Mouse (Mus musculus) hindbrain, embryonic 16.5 days (tissue): Measurements from ENCODE around the gene Snw1. TPM values are rescaled to one million over a fixed set of nuclear protein-coding genes. Genes with fewer than 3 reads are reported as not detected.
A peak's percentile ranks its signal among the peaks of the same experiment; 100 is the strongest.

Source experiments
- ATAC-seq: fragments of 200-750 bp; cut with Nextera tagmentation; 2 replicates; pipeline ENCODE4 v1.8.0; 2017; ENCODE audit warnings: moderate TSS enrichment, moderate library complexity
- H3K27ac ChIP-seq: fragments of 300-500 bp; sonication (generic); 2 replicates; pipeline ENCODE4 v1.5.1; 2014; ENCODE audit warnings: low read depth, mild to moderate bottlenecking, control low read depth, low read length, moderate library complexity
- H3K27me3 ChIP-seq: fragments of 300-500 bp; sonication (generic); replicated peaks from 2 replicates; pipeline ENCODE4 v1.6.1; 2014; ENCODE audit warnings: low read length; ENCODE audit not compliant: control insufficient read depth, insufficient read depth
- H3K36me3 ChIP-seq: fragments of 300-500 bp; sonication (generic); 2 replicates; pipeline ENCODE4 v1.6.1; 2014; ENCODE audit warnings: mild to moderate bottlenecking, low read length, moderate library complexity, mixed read lengths; ENCODE audit not compliant: control insufficient read depth, insufficient read depth
- H3K4me1 ChIP-seq: fragments of 300-500 bp; sonication (generic); 2 replicates; pipeline ENCODE4 v1.6.1; 2014; ENCODE audit warnings: low read depth, low read length; ENCODE audit not compliant: control insufficient read depth, insufficient read depth
- H3K4me2 ChIP-seq: fragments of 300-500 bp; sonication (generic); 2 replicates; pipeline ENCODE4 v1.6.1; 2014; ENCODE audit warnings: mild to moderate bottlenecking, low read length, control low read depth, moderate library complexity
- H3K4me3 ChIP-seq: fragments of 300-500 bp; sonication (generic); 2 replicates; pipeline ENCODE4 v1.5.1; 2014; ENCODE audit warnings: mild to moderate bottlenecking, low read length, control low read depth, moderate library complexity
- H3K9ac ChIP-seq: fragments of 300-500 bp; sonication (generic); 2 replicates; pipeline ENCODE4 v1.6.1; 2014; ENCODE audit warnings: low read depth, mild to moderate bottlenecking, control low read depth, low read length, moderate library complexity
- H3K9me3 ChIP-seq: fragments of 300-500 bp; sonication (generic); 2 replicates; pipeline ENCODE4 v1.6.1; 2014; ENCODE audit warnings: mild to moderate bottlenecking, low read length, moderate library complexity; ENCODE audit not compliant: control insufficient read depth
- WGBS: fragments of 180-500 bp; shearing (Covaris S2); extraction: QIAGEN DNeasy Blood & Tissue Kit; methylation state at CpG from one replicate; pipeline ENCODE4 v1.1.7; 2014; 5-methylcytosine and 5-hydroxymethylcytosine counted together
- microRNA-seq: library from miRNA; unstranded; fragments of <30 nt; microRNA quantifications from one replicate; pipeline ENCODE4, GENCODE M21; 2017
- polyA plus RNA-seq: library from polyadenylated mRNA; unstranded; fragments of >200 nt; fragmentation: Nextera tagmentation; extraction: Ambion mirVana; gene quantifications from 2 replicates; pipeline ENCODE4 v1.2.1, GENCODE M21; 2015

The Snw1 gene
- polyA plus RNA-seq, 1 experiment from 2014 or later, result 92.7 TPM

DNA sequence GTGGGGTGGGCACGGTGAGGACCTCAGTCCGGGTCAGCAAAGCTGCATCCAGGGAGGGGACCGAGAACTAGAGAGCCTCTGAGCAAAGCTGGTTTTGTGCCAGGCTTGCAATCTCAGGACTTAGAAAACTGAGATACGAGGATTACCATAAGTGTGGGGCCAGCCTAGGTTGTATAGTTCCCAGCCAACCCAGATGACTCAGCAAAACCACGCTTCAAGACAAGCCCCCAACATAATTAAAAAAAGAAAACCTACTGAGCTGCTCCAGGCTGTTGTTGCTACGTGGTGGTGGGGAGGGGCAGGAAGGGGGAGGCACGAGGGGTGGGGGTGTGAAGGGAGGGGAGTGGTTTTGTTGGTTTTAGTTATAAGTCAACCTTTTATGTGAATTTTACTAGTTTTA lies 61.1 kb downstream of the Snw1 start:
- Histone ChIP-seq H3K4me1 (no peaks in the 10 kb centered on the region), H3K27ac (no peak overlapping the region), H3K4me2 (no peak overlapping the region), H3K4me3 (no peak overlapping the region), H3K9me3 (no peaks in the 10 kb centered on the region), H3K36me3 (no peaks in the 10 kb centered on the region), H3K9ac (no peak overlapping the region), H3K27me3 (no peaks in the 10 kb centered on the region)
- 62% methylated on average over 7 of the region's 7 CpGs for WGBS
- ATAC-seq, result no peak

DNA sequence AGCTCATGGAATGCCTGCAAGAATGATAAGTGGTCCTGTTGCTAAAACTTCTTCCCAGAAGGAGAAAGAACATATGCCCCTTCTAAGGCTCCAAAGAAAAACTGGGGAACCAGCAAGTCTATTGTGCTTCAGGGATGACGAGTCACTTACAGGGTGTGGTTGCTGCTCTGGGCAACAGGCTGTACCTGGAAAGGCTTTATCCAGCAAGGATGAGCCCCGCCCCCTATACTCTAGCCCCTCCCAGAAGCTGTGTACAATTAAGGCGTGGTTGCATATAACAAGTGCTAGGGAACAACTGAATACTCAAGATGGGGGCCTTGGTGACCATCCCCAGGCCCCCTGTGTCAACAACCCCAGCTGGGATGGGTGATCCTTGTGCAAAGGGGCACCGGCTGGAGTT lies 63.0 kb downstream of the Snw1 start:
- Histone ChIP-seq H3K4me1 (no peaks in the 10 kb centered on the region), H3K4me3 (no peak overlapping the region), H3K27ac (no peak overlapping the region), H3K27me3 (no peaks in the 10 kb centered on the region), H3K9ac (no peak overlapping the region), H3K9me3 (no peaks in the 10 kb centered on the region), H3K4me2 (no peak overlapping the region), H3K36me3 (no peaks in the 10 kb centered on the region)
- no peak for ATAC-seq
- 89% methylated on average over 4 of the region's 4 CpGs for WGBS

DNA sequence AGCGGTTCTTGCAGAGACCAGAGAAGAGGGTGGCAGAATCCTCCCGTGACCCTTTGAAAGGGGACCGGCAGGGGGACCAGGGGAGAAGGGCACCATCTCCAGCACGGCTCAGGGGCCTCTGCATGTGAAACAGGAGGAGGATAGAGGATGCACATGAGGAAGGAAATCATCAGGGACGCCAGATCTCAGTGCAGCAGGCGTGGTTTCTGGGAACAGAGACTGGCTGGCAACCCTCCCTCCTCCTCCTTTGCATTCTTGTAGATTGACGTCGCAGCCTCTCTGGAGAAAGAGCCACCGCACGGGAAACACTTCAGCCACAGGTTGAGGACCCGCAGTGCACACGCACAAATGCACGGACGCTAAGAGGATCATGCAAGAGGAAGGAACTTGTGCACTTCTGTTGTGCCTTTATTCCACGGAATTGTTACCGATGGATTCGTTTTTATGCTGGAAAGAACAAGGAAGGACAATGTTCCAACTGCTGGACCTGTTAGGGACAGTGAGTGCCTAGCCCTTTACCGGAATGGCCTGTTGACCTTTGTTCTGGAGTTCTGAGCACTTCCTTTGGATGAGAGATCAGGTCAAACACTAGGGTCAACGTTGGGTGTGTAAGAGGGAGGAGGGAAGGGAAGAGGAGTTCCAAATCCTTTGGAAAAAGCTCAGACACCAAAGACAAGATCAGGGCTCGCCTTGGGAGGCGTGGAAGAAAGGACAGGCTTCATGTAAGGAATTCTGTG lies 64.0 kb downstream of the Snw1 start:
- 44% methylated on average over 21 of the region's 21 CpGs for WGBS
- H3K27me3 ChIP-seq, result no peaks in the 10 kb centered on the region
- no peaks in the 10 kb centered on the region for H3K36me3 ChIP-seq
- H3K4me1 ChIP-seq, result no peaks in the 10 kb centered on the region
- no peaks in the 10 kb centered on the region for H3K9me3 ChIP-seq
- no peak for ATAC-seq
- H3K4me3 ChIP-seq, result no peak overlapping the region
- H3K27ac ChIP-seq, result no peak overlapping the region
- no peak overlapping the region for H3K9ac ChIP-seq
- peak overlapping the region; percentile 11; the same call in 1 of the 2 replicates for H3K4me2 ChIP-seq

DNA sequence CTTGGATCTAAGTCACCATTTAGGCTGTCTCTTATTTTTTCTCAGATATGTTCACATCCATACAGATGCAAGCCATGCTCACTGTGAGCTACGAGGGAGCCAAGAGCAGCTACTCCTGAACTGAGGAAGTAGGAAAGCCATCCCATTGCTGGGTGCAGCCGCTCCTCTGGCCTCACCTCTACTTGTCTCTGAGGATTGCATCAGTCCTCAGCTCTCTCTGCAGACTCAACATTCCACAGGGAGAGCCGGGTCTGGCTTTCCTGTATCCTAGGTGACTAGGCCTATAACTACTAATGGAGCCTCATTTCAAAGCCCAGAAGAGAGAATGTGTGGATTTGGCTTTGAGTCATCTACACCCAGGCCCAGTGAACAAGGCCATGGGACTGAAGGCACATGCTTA lies 66.4 kb downstream of the Snw1 start:
- Histone ChIP-seq H3K4me1 (no peaks in the 10 kb centered on the region), H3K9me3 (no peaks in the 10 kb centered on the region), H3K4me2 (no peak overlapping the region), H3K27me3 (no peaks in the 10 kb centered on the region), H3K4me3 (no peak overlapping the region), H3K27ac (no peak overlapping the region), H3K36me3 (no peaks in the 10 kb centered on the region), H3K9ac (no peak overlapping the region)
- 68% methylated on average over 3 of the region's 3 CpGs for WGBS
- ATAC-seq, result no peak

DNA sequence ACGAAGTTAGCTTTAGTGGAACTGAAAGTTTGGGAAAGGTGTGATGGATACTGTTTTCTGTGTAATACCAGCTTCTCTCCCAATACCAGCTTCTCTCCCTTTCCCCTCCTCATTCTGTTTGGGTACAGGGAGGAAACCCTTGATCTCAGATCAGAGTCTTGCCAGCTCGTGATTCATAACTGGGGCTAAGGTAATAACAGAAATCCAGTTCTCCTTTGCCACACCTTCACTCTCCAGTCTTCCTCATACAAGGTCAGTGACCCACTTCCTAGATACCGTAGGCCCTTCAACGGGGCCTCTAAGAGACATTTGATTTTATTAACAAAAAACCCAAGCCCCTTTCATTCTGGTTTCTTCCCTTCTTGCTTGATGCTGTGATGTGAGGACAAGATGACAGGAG lies 66.9 kb downstream of the Snw1 start:
- Histone ChIP-seq H3K9me3 (no peaks in the 10 kb centered on the region), H3K36me3 (no peaks in the 10 kb centered on the region), H3K9ac (no peak overlapping the region), H3K4me2 (no peak overlapping the region), H3K4me1 (no peaks in the 10 kb centered on the region), H3K27ac (no peak overlapping the region), H3K27me3 (no peaks in the 10 kb centered on the region), H3K4me3 (no peak overlapping the region)
- no peak for ATAC-seq
- WGBS, result 92% methylated on average over 4 of the region's 4 CpGs

DNA sequence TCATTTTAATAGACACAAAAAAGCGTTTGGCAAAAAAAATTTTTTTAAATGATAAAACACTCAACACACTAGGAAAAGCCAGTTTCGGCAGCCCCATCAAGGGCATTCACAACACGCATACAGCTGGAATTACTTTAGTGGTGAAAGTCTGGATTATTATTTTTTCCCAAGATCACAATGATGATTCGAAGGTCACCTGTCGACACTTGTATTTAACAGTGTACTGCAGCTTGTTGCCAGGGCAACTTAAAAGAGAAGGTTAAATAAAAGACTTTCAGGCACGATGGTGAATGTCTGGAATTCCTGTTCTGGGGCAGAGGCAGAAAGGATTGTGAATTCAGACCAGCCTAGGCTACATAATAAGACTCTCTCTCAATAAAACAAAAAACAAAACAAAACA lies 70.2 kb downstream of the Snw1 start:
- ATAC-seq, result no peak
- no peaks in the 10 kb centered on the region for H3K27me3 ChIP-seq
- H3K9me3 ChIP-seq, result no peaks in the 10 kb centered on the region
- H3K4me1 ChIP-seq, result no peaks in the 10 kb centered on the region
- WGBS, result 59% methylated on average over 6 of the region's 6 CpGs
- no peak overlapping the region for H3K9ac ChIP-seq
- H3K27ac ChIP-seq, result no peak overlapping the region
- H3K4me3 ChIP-seq, result no peak overlapping the region
- no peaks in the 10 kb centered on the region for H3K36me3 ChIP-seq
- no peak overlapping the region for H3K4me2 ChIP-seq

DNA sequence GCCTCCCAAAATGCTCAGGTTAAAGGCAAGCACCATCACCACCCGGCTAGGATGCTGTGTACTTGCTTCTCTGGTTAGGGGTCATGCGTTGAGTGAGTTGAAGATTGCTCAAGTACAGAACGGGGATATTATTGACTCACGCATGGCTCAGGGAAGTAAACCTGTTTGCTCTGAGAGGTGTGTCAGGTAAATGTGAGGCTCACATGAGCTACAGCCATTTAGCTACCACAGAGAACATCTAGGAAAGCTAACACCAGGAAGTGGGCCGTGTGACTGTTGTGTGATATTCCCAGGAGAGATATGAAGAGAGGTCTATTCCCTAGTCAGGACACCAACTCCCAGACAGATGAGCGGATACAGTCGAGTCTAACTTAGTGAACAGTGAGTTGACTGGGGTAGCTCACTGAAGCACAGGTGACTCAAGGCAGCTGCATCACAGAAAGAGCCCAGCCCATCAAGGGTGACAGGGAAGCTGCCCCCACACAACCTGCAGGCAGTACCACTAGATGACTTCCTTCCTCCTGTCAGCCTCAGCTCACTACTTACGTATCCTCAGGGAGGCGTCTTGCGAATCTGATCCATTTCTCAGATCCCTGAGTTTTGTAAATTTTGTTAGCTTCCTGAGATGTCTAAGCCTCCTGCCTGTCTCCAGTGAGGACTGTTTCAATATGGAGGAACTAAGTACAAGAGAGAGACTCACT lies 72.8 kb downstream of the Snw1 start:
- no peak overlapping the region for H3K4me2 ChIP-seq
- H3K27ac ChIP-seq, result no peak overlapping the region
- ATAC-seq, result no peak
- WGBS, result 90% methylated on average over 10 of the region's 10 CpGs
- H3K9me3 ChIP-seq, result no peaks in the 10 kb centered on the region
- no peak overlapping the region for H3K4me3 ChIP-seq
- H3K9ac ChIP-seq, result no peak overlapping the region
- no peaks in the 10 kb centered on the region for H3K4me1 ChIP-seq
- no peaks in the 10 kb centered on the region for H3K36me3 ChIP-seq
- H3K27me3 ChIP-seq, result no peaks in the 10 kb centered on the region

Small RNA genes within 50 kb of the gene (microRNA-seq; reads per million reads assigned to microRNA genes)
- gene Mir3068, result 47.1 reads per million, percentile 40 among the genes with 10 or more reads in this experiment

Other genes with a start within 250 kb of the Snw1 start
- gene Noxred1, start 233.5 kb downstream of the Snw1 start, polyA plus RNA-seq, result 0.94 and 0.96 TPM in 2 replicates
- gene Vipas39, start 206.0 kb downstream of the Snw1 start, polyA plus RNA-seq, result 52.1 and 55.4 TPM in 2 replicates
- gene Ahsa1, start 205.8 kb downstream of the Snw1 start, polyA plus RNA-seq, result 213 and 222 TPM in 2 replicates
- gene Ism2, start 172.6 kb downstream of the Snw1 start, polyA plus RNA-seq, result 1.1 and 1.4 TPM in 2 replicates
- gene Sptlc2, start 83.9 kb downstream of the Snw1 start, polyA plus RNA-seq, result 64.8 and 68.5 TPM in 2 replicates
- 185 and 200 TPM in 2 replicates for gene Slirp, start 28.4 kb downstream of the Snw1 start, polyA plus RNA-seq
- gene Alkbh1, start 28.3 kb downstream of the Snw1 start, polyA plus RNA-seq, result 35.4 and 37.1 TPM in 2 replicates
- not detected in 2 replicates for gene Gm5788, start 22.4 kb upstream of the Snw1 start, polyA plus RNA-seq
- not detected in 2 replicates for gene Gm8300, start 42.0 kb upstream of the Snw1 start, polyA plus RNA-seq
- gene Oog1, start 130.4 kb upstream of the Snw1 start, polyA plus RNA-seq, result not detected in 2 replicates
- not detected in 2 replicates for gene Gm4027, start 146.6 kb upstream of the Snw1 start, polyA plus RNA-seq
- not detected in 2 replicates for gene Gm16381, start 172.3 kb upstream of the Snw1 start, polyA plus RNA-seq